Mouse (Mus musculus): ENCODE data around the gene Agtr1b.
A peak's percentile ranks its signal among the peaks of the same experiment; 100 is the strongest.

Gene Agtr1b

DNA sequence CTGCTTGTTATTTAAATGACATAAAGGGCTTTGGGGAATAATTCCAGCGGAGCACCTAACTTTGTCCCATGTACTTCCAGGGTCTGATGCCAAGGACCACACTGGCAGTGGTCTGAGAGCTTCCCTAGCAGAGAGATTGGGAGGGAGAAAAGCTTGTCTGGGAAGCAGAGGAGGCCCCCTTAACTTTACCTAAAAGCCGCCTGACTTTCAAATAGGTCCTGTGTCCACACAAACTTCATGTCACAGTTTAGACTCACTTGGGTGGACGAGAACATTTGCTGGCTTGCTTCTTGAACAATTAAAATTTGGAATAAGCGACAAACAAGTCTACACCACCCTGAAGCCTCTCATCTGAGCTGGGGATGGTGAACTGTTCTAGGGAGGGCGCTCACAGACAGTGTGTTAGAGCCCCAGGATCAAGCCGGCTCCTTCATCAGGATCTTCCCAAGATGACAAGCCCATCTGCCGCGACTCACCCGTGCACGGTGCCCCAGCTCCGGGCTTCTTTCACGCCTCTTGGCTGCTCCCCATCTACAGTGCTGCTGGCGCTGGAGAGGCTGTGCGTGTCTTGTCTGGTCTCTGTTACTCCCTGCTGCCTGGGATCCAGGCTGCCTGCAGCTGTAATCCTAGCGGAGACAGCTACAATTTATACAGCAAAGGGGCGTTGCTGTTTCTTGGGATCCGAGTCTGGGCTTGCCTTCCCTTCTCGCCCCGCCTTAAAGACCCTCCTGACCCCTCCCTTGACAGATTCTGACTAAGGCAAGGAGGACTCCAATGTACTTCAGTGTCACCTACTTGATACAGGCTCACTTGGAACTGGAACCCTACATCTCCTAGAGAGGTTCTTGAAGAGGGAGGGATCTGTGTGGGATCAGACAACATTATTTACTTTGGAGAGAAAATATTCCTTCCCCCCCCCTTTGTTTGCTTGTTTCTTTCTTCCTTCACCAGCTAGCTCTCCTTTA lies at the start of gene Agtr1b:
Gene Agtr1b (minus strand): TSS at position 620 of the 965 bp plus-strand sequence.
- peak in 1 of 2 experiments; percentile 1 for DNase-seq (ENCODE audit: low spot score in 2 of 2)

- no peak for DNase-seq (ENCODE audit: low spot score in 2 of 2)
Measured at GRCm38 (mm10) chr3:20353598-20353997, 13.4 kb downstream of the Agtr1b start.

GRCm38 (mm10) chr3:20348206-20348605 lies 18.8 kb downstream of the Agtr1b start:
- DNase-seq (ENCODE audit: low spot score in 2 of 2): no peak

DNA sequence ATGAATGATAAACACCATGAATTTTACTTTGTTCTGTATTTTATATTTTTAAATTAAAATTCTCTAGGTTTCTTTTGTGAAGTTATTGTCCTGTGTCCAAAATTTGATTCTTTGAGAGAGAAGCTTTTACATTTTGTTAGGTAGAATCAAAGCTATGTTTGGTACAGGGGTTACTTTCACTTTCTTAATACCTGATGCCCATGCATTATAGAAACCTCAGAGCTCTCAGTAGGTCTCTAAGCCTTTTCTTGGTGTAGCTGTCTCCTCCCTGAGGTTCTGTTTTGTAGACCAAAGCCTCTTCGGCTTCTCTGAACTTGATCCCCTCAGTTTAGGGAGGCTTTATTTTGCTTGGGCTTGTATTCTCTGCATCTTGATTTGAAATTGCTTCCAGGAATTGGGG lies 26.6 kb downstream of the Agtr1b start:
- DNase-seq (ENCODE audit: low spot score in 2 of 2): no peak

DNA sequence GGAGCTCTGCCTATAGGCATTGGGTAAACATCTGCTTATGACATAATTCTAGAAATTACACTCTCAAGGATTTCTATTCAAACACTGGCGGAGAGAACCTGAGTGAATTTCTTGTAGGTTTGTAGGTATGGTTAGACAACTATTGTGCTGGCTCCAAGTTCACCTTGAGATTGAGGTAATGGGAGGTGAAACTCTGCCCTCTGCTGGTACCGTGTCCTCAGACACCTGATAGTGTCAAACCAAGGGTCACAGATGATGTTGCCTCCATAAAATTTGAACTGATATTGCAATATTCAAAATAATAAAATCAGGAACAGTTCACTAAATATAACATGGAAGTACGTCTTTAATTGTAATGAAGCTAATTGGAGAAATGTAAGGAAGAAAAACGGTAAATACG lies 32.3 kb downstream of the Agtr1b start:
- no peak for DNase-seq (ENCODE audit: low spot score in 2 of 2)

DNA sequence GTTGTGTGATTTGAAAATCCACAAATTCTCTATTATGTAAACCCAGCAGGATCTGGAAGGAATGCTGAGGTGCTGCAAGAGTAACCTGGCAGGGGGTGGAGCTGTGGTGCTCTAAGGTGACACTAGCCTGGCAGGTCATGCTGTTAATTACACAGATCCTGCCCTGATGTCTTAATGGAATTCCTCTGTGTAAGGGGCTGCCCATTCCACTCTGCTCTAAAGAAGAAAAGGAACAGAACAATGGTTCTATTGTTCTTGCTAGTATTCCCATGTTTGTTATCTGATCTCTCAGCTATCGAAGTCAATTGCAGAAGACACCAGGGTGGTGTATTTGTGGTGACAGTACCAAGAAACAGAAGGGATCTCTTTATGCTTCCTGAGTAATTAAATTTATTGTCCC lies 49.7 kb downstream of the Agtr1b start:
- DNase-seq (ENCODE audit: low spot score in 2 of 2): no peak

- DNase-seq (ENCODE audit: low spot score in 2 of 2): no peak
Measured at GRCm38 (mm10) chr3:20309142-20309541, 57.8 kb downstream of the Agtr1b start.

- DNase-seq (ENCODE audit: low spot score in 2 of 2): no peak
Measured at GRCm38 (mm10) chr3:20307256-20307655, 59.7 kb downstream of the Agtr1b start.

- peak; percentile 1 to 11 for DNase-seq (ENCODE audit: low spot score in 2 of 2)
Measured at GRCm38 (mm10) chr3:20304758-20305352, 62.1 kb downstream of the Agtr1b start.

DNA sequence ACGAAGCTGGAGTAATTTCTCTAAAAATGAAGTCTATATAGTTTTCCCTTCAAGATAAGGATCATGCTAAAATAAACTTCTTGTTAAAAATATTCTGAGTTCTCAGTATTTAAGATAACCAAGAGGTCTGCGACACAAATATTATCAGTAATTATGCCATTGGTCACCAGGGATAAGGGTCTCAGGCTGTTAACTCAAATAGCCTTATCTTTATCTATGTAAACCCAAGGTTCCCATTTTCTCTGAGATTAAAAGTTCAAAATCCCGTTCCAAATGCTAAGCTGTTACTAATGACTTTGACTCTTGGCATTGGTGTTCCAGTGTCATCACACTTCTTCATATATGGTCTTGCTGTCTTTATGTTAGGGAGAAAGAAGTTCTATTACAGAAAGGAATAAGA lies 71.4 kb downstream of the Agtr1b start:
- DNase-seq (ENCODE audit: low spot score in 2 of 2): no peak

DNA sequence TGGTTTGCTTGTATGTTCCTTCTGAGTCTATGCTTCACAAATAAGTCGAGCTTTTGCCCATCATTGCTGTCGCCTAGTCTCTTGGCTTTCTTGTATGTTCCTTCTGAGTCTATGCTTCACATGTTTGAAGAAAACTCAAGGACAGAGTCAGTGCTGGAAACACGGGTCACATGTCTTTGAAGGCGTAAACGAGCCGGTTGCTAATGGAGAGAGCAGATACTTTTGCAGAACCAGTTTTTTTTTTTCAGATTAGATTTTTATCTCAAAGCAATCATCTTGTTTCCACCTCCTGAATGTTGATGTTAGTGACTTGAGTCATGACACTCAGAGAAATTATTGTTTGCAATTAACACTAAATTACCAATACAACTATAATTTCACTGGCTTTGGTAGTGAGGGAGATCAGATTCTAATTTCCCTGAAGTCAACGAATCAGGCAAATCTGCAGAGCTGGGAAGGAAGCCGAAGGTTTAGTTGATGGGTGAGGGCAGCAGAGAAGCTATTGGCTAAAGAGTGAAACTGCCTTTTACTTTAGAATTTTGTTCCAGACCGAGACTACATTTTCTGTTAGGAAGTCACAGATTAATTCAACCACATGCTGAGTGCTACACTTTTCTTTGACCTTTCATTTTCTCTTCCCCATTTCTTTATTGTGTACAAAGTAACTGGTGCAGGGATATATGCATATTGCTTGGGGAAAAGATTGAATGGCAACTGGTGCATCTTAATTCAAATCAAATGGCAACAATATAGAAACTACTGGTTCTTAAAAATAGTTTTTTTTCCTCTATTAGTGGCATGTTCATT lies 72.2 kb downstream of the Agtr1b start:
- no peak for DNase-seq (ENCODE audit: low spot score in 2 of 2)

GRCm38 (mm10) chr3:20291370-20291769 lies 75.6 kb downstream of the Agtr1b start:
- DNase-seq (ENCODE audit: low spot score in 2 of 2): no peak

DNA sequence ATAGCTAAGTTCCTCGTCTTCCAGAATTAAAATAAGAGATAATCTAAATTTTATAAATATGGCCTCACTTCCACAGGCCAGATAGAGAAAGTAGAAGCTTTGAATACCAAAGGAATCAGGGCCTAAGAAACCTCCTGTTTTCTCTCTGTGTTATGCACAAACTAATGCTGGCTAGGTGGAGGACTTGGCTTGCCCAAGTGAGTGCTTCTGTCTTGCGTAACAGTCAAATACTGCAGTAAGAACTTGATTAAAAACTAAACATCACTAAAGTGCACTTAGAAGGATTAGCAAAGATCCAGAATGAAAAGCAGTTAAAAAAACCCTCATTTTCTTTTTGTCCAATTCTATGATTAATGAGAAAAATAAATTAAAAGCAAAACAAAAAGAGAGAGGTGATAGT lies 78.2 kb downstream of the Agtr1b start:
- DNase-seq (ENCODE audit: low spot score in 2 of 2): no peak

- DNase-seq (ENCODE audit: low spot score in 2 of 2): no peak
Measured at GRCm38 (mm10) chr3:20281796-20282195, 85.2 kb downstream of the Agtr1b start.

DNA sequence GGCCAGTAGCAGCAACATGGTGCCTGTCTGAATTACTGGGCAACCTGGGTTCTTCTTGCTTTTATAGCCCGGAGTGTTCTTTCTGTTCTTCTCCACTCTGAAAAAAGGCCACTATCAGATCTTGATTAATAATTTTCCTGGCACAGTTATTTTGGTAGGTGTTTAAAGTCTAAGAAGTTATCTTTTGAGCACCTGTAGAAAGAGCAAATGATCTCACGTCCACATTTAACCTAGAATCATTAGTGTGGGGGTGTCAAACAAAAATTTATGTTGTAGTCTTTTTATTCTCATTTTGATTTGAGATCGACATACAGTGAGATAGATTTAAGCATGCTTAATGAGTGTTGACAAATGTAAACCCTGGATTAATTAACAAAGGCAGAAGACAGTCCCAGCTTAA lies 91.3 kb downstream of the Agtr1b start, which contains the start of gene Cpb1:
Gene Cpb1 (minus strand): TSS at position 101 of the 400 bp plus-strand sequence.
- DNase-seq (ENCODE audit: low spot score in 2 of 2): no peak

Data from left cerebral cortex, adult 9 months (tissue).